Mouse (Mus musculus) small intestine, adult 2 months (tissue): ENCODE results near the gene Camk2n2. TPM values are rescaled to one million over a fixed set of nuclear protein-coding genes. Genes with fewer than 3 reads are reported as not detected.
"Not testable (repeated sequence)": the region's sequence is repeated elsewhere in the genome, so short reads cannot be mapped to it uniquely, and the experiment has no call there.

Source experiments
- H3K27ac ChIP-seq: fragments of 200-500 bp; 2 replicates; pipeline ENCODE4 v1.5.1; 2012; ENCODE audit warnings: low read depth, low read length, control low read depth, inconsistent platforms; ENCODE audit not compliant: insufficient read depth
- H3K27me3 ChIP-seq: fragments of 200-500 bp; 2 replicates; pipeline ENCODE4 v1.6.1; 2012; ENCODE audit warnings: mild to moderate bottlenecking, moderate library complexity, low read length, inconsistent platforms; ENCODE audit not compliant: control insufficient read depth, insufficient read depth
- H3K36me3 ChIP-seq: fragments of 200-500 bp; 2 replicates; pipeline ENCODE4 v1.6.1; 2012; ENCODE audit warnings: mild to moderate bottlenecking, low read length, control low read depth, inconsistent platforms; ENCODE audit not compliant: control insufficient read depth, insufficient read depth
- H3K4me1 ChIP-seq: fragments of 200-500 bp; 2 replicates; pipeline ENCODE4 v1.6.1; 2012; ENCODE audit warnings: low read length, inconsistent platforms, mixed read lengths; ENCODE audit not compliant: control insufficient read depth, insufficient read depth, insufficient read length
- H3K4me3 ChIP-seq: fragments of 200-500 bp; 2 replicates; pipeline ENCODE4 v1.5.1; 2012; ENCODE audit warnings: low read depth, mild to moderate bottlenecking, control low read depth, inconsistent platforms, low read length, moderate library complexity
- CTCF ChIP-seq: fragments of 200-500 bp; IDR thresholded peaks from 2 replicates; pipeline ENCODE4 v1.5.1; 2012; ENCODE audit warnings: low read depth, mild to moderate bottlenecking, control low read depth, inconsistent platforms, low read length, moderate library complexity, mixed read lengths; ENCODE audit not compliant: insufficient replicate concordance, insufficient read length; ENCODE audit errors: extremely low read depth
- POLR2A ChIP-seq: fragments of 200-500 bp; IDR thresholded peaks from 2 replicates; pipeline ENCODE4 v1.6.1; 2012; ENCODE audit warnings: low read depth, mild to moderate bottlenecking, control low read depth, inconsistent platforms, low read length, moderate library complexity
- WGBS: fragments of 180-500 bp; shearing (Covaris S2); methylation state at CpG from one replicate; pipeline ENCODE4 v1.1.7; 2018; 5-methylcytosine and 5-hydroxymethylcytosine counted together
- polyA plus RNA-seq: library from polyadenylated mRNA; depleted of rRNA; stranded (reverse); fragments of >200 nt; gene quantifications from 2 replicates; pipeline ENCODE4 v1.2.3, GENCODE M21; 2012; rRNA removed

The Camk2n2 gene
- polyA plus RNA-seq = 3.1 and 6.7 TPM in 2 replicates

DNA sequence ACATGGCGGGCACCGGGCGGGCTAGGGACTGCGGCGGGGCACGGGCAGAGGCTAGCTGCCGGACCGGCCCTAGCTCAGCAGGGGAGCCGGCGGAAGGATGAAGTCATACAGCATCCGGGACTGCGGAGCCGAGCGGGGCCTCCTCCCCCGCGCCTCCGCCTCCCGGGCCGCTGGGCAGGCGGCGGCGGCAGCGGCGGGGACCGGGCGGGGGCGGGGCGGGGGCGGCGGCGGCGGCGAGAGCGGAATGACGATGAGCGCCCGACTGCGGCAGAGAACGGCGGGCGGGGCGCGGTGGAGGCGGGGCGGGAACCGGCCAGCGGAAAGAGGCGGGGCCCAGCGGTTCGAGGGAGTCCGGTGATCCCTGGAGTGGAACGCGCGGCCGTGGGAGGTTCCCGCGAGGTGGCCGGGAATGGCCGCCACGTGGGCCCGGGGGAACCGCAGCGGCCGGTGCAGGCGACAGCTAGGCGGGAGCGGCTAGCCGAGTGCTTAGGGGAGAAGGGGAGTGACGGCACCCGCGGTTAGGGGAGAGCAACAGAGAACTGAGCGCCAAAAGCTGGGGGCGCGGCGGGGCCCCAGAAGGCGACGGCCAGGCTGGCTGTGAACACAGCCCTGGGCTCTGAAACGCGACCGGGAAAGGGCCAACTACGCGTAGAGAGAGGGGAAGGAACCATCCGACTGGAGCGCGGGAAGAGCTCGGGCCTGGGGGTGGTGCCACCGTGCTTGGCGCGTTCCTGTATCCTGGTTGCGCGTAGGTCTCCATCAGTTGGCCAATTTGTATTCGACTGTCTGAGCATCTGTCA lies at the start of gene Camk2n2:
TSS of gene Camk2n2 (minus strand) at position 97 of the 800 bp plus-strand sequence.
- H3K36me3 ChIP-seq = peaks cover 3% of the 10 kb centered on the region
- no peak within 1 kb of the TSS for H3K27ac ChIP-seq
- WGBS = 2% methylated on average over 78 of the region's 92 CpGs
- peaks cover 18% of the 10 kb centered on the region for H3K27me3 ChIP-seq
- H3K4me1 ChIP-seq = peaks cover 24% of the 10 kb centered on the region
- TF ChIP-seq CTCF (no peak), POLR2A (no peak)
- peak within 1 kb of the TSS; percentile 95 for H3K4me3 ChIP-seq

DNA sequence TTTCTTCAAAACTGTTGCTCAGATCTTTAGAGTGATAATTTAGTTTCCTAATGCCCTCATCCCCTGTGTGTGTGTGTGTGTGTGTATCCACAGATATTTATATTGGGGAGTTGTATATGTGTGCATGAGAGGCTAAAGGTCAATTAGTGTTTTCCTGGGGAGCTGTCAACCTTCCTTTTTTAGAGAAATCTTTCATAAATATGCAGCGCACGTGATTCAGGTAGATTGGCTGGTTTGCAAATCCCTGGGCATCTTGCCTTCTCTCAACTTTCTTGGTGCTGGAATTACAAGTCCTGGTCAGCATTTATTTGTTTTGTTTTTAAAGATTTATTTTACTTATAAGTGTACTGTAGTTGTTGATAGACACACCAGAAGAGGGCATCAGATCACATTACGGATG lies 49.2 kb upstream of the Camk2n2 start:
- Histone ChIP-seq H3K27ac (no peak overlapping the region), H3K4me1 (peaks cover 12% of the 10 kb centered on the region), H3K27me3 (no peaks in the 10 kb centered on the region), H3K4me3 (no peak overlapping the region), H3K36me3 (peaks cover 6% of the 10 kb centered on the region)
- TF ChIP-seq CTCF (no peak), POLR2A (no peak)
- 87% methylated on average over 3 of the region's 3 CpGs for WGBS

DNA sequence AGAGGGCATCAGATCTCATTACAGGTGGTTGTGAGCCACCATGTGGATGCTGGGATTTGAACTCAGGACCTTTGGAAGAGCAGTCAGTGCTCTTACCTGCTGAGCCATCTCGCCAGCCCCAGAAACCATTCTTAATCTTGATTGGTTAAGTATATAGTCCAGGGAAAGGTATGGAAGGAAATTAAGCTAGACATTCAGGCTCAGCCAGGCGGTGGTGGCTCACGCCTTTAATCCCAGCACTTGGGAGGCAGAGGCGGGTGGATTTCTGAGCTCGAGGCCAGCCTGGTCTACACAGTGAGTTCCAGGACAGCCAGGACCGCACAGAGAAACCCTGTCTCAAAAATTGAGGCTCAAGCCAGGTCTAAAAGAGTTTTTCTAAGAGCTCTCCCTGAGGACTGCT lies 46.9 kb upstream of the Camk2n2 start, which contains the start of gene Eif4g1:
TSS of gene Eif4g1 (plus strand) at position 301 of the 400 bp plus-strand sequence.
- not testable (repeated sequence) for H3K36me3 ChIP-seq, H3K4me1 ChIP-seq, H3K27ac ChIP-seq, H3K27me3 ChIP-seq, H3K4me3 ChIP-seq
- 100% methylated on average over 5 of the region's 6 CpGs for WGBS

DNA sequence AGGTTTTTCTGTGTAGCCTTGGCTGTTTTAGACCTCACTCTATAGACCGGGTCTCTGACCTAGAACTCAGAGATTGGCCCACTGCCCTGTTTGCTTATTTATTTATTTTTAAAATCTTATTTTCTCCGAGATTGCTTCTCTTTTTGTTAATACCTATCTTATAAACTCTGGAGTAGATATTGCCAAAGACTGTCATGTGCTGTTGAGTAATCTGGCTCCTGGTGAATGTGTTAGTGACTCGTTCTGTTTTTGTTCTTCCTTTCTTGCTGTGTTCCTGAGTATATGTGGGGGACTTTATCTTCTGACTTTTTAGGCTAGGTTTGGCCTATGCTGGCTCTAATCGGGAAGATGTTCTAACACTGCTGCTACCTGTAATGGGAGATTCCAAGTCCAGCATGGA lies 36.6 kb upstream of the Camk2n2 start:
- Histone ChIP-seq H3K4me1 (no peaks in the 10 kb centered on the region), H3K27me3 (no peaks in the 10 kb centered on the region), H3K36me3 (peaks cover 71% of the 10 kb centered on the region), H3K4me3 (no peak overlapping the region), H3K27ac (no peak overlapping the region)
- no peak for TF ChIP-seq POLR2A
- TF ChIP-seq CTCF = no peak
- WGBS = 83% methylated on average over 4 of the region's 4 CpGs

DNA sequence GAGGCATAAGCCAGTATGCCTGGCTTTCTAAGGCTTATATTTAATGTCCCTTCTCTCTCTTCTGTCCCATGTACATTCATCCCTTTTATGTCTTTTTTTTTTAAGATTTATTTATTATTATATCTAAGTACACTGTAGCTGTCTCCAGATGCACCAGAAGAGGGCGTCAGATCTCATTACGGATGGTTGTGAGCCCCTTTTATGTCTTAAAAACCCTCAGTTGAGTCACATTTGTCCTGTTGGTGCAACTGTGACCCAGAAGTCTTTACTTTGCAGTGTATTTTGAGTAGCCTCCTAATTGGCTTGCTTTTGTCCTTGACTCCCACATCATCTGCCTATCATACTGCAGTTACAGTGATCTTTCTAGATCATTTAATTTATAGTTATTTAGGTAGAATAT lies 32.2 kb upstream of the Camk2n2 start:
- Histone ChIP-seq H3K4me1 (no peaks in the 10 kb centered on the region), H3K4me3 (no peak overlapping the region), H3K27me3 (no peaks in the 10 kb centered on the region), H3K36me3 (peaks cover 32% of the 10 kb centered on the region), H3K27ac (no peak overlapping the region)
- WGBS = 61% methylated on average over 2 of the region's 2 CpGs
- TF ChIP-seq POLR2A (no peak), CTCF (no peak)

DNA sequence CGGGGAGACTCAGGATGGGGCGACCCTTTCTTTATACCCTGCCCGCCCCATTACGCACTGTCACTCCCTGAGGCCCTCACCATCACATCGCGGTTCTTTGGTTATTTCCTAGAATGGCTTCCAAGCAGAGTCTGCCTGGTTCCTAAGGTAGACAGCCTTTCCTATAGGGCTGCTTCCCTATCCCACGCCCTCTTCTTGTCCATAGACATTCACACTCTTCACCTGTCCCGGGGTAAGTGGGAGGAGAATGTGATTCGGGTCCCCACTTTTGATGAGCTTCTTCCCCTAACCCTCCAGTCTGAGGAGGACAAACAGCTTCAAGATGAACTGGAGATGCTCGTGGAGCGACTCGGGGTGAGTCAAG lies 30.8 kb upstream of the Camk2n2 start:
- H3K27me3 ChIP-seq = no peaks in the 10 kb centered on the region
- H3K27ac ChIP-seq = peak overlapping the region; percentile 3; the same call in 1 of the 2 replicates
- WGBS = 5% methylated on average over 12 of the region's 12 CpGs
- peak overlapping the region; percentile 87 for H3K4me3 ChIP-seq
- peaks cover 23% of the 10 kb centered on the region for H3K36me3 ChIP-seq
- H3K4me1 ChIP-seq = no peaks in the 10 kb centered on the region
- TF ChIP-seq CTCF (0 out of 2 replicates have a peak, but pooled peaks have one; percentile 7), POLR2A (no peak)

DNA sequence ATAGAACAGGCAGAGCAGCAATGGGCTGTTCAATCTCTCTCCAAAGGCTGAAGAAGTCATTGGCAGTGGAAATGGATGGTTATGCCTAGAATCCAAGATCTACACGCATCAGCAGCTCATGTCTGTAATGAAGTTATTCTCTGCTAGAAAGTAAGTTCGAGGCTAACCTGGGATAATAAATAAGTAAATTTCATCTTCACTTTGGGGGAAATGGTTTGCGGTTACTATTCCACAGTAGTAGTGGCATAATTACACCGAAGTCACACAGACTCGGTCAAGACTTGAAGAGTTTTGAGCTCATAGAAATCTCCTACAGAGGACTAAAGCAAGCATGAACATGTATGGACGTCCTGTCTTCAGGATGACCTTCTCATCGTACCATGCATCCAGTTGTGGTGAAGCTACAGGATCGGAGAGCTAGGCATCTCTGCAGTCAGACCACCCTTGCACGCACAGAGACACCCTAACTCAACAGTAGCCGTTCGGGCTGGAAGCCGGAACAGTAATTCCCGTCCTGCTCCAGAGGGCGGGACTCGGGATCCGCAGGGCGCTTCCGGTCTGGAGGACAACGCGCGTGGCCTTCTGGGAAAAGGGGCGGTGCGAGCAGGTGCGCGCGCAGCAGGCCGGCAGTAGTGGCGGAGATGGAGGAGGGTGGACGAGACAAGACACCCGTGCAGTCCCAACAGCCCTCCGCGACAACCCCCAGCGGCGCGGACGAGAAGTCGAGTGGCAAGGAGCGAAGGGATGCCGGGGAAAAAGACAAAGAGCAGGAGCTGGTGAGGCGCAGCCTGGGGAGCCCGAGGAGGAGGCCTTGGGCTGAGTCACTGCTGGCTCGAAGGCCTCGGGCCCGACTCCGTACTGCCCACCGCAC lies 30.2 kb upstream of the Camk2n2 start, which contains the start of gene Psmd2:
TSS of gene Psmd2 (plus strand) at position 577 of the 871 bp plus-strand sequence.
- Histone ChIP-seq H3K4me3 (peak within 1 kb of the TSS; percentile 87), H3K4me1 (no peaks in the 10 kb centered on the region), H3K27ac (peak within 1 kb of the TSS; percentile 55), H3K27me3 (no peaks in the 10 kb centered on the region), H3K36me3 (peaks cover 17% of the 10 kb centered on the region)
- peak; percentile 85 for TF ChIP-seq POLR2A
- no peak for TF ChIP-seq CTCF
- 1% methylated on average over 46 of the region's 46 CpGs for WGBS
